Mouse (Mus musculus) 3T3-L1 (cell line): ENCODE measurements around the gene Tmprss13.

Experiments
- DNase-seq: peaks from one replicate; pipeline ENCODE4 v3.0.0-alpha.2; 2015; ENCODE audit warnings: low read depth, low spot score

The Tmprss13 gene

DNA sequence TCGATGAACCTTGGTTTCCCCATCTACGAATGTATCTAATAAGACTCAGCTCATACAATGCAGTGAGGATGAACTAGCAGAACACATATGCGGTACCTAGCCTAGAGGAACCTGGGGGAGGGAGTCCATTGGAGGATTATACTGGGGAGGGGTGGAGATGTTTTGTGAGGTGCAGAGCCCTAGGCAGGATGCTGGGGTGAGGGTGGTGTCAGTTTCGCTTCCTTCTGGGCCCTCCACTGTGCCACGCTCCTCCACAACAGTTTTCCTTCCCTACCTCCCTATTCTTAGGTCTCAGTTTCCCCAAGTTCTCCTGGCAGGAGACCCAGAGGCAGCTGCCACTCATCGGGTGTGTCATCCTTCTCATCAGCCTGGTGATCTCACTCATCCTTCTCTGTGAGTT lies 10.7 kb downstream of the Tmprss13 start:
- no peak for DNase-seq

DNA sequence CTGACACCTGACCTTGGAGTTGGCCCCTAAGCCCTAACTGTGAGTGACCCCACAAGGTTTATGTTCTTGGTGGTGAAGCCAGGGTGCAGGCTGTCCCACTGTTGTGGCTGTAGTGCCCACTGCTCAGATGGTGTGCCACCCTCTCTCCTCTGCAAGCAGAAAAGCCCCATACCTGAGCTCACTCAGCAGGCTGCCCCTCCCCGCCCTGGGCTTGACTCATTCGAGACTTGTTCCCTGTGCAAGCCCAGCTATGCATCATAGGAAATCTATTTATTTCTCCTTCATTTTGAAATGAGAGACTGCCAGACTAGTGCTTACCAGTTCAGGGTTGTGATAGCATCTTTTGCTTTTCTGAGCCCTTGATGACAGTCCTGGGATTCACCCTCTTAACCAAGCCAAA lies 18.5 kb downstream of the Tmprss13 start:
- no peak for DNase-seq

GRCm38 (mm10) chr9:45343066-45343465 lies 24.2 kb downstream of the Tmprss13 start:
- DNase-seq: no peak

DNA sequence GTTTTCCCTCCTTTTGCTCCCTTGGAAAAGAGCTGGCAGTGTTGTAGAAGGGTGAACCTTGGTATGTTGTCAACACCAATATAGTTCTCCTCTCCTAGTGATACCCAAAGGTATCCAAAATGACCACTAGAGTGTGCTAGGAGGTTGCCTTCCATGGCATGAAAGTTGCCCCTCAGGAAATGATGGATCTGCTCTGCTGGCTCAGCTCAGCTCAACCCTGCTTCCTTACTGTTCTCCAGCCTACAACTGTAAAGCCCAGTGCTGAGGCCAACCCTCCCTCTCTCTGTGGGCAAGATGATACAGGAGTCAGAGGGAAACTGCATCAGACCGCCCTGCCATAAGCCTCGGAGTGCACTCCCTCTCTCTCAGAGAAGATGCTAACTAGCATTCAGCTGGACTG lies 26.6 kb downstream of the Tmprss13 start:
- no peak for DNase-seq

DNA sequence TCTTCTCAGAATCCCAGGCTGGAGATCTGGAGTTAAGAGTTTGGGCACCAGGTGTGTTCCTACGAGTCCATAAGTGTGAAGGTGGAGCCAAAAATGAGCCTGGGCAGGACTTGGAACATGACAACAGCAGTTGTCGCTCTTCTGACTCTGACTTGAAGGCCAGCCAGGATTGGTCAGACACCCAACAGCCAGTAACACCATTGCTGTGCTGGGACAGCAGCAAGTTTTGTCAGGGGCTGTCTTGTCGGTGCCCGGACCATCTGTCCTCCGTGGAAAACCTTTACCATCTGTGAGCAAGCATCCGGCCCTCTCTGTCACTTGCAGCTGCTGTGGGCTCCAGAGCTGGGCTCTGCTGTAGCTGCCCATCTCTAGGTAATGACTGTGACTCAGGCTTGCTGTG lies 27.4 kb downstream of the Tmprss13 start:
- DNase-seq: no peak

DNA sequence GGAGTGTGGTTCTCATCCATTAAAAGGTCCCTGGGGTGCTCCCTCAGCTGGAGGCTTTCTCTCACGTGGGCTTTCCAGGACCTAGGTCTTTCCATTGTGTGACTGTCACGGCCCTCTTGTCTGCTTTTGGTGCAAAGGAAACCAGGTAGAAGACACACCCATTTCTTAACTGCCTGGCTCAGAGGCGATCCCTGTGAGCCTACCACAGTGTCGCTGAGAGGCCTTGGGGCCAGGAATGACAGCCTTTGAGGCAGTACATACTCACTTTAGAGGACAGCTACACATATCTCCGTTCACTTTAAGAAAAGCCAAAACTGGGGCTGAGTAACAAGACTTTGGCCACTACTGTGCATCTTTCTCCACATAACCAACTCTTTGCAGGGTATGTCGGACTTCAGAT lies 29.7 kb downstream of the Tmprss13 start:
- no peak for DNase-seq

GRCm38 (mm10) chr9:45349181-45349580 lies 30.3 kb downstream of the Tmprss13 start:
- DNase-seq: no peak

DNA sequence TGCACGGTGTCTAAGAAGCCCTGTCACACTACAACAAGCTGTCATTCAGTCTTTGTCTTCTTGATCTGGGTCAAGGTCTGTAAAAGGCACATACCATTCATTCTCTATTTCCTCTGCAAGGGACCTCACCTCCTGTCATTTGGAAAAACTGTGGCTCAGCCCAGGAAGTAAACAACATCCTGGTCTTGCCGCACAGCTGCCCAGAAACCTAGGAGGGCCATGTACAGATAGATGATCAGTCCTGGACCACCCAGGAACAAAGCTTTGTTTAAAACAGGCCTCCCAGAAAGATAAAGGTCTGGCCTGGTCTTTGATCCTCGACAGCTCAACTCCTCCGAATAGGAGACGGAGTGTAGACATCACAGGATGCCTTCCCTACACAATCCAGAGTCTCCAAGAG lies 31.0 kb downstream of the Tmprss13 start:
- DNase-seq: no peak

GRCm38 (mm10) chr9:45355192-45355591 lies 36.3 kb downstream of the Tmprss13 start:
- no peak for DNase-seq

GRCm38 (mm10) chr9:45358356-45358755 lies 39.5 kb downstream of the Tmprss13 start:
- DNase-seq: no peak

GRCm38 (mm10) chr9:45362051-45362461 lies 43.2 kb downstream of the Tmprss13 start:
- no peak for DNase-seq

GRCm38 (mm10) chr9:45363639-45364214 lies 44.8 kb downstream of the Tmprss13 start:
- no peak for DNase-seq

DNA sequence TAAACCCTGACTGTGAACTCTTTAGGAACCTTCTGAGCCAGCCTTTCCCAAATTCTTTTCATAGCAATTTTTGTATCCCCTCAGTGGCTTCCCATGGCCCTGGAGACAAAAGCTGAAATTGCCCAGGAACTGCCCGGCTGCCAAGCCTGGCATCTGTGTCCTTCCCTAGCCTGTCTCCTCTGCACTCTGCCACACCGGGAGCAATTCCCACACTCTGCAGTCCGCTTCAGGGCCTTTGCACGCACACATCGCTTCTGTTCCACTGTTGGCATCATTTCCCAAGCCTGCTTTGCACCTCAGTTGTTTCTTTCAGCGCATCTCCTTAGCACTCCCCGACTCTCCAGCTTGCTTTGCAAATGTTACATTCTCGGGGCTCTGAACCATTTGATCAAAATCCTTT lies 48.8 kb downstream of the Tmprss13 start:
- no peak for DNase-seq

GRCm38 (mm10) chr9:45368341-45368901 lies 49.5 kb downstream of the Tmprss13 start:
- no peak for DNase-seq

DNA sequence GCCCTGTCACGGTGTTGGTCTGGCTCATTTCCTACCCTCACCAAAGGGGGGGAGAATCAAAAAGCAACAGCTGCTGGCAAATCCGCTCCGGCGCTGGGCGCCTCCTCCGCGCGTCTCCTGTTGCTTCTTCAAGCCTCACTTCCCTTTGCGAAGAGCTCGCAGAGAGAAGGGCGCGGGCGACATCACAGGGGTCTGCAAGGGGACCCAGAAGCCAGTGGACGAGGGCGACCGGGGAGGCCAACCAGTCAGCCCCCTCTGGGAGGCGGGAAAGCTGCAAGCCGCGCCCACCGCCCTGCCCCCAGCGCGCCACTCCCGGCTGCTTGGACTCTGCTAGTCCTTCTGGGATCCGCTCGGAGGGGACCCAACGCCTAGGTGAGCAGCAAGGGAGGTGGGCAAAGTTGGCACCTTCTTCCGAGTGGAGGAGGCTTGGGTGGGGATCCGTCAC lies 51.2 kb downstream of the Tmprss13 start, which contains the start of gene Fxyd6:
Fxyd6 (plus strand) TSS at position 69 of the 445 bp plus-strand sequence.
- DNase-seq: no peak

DNA sequence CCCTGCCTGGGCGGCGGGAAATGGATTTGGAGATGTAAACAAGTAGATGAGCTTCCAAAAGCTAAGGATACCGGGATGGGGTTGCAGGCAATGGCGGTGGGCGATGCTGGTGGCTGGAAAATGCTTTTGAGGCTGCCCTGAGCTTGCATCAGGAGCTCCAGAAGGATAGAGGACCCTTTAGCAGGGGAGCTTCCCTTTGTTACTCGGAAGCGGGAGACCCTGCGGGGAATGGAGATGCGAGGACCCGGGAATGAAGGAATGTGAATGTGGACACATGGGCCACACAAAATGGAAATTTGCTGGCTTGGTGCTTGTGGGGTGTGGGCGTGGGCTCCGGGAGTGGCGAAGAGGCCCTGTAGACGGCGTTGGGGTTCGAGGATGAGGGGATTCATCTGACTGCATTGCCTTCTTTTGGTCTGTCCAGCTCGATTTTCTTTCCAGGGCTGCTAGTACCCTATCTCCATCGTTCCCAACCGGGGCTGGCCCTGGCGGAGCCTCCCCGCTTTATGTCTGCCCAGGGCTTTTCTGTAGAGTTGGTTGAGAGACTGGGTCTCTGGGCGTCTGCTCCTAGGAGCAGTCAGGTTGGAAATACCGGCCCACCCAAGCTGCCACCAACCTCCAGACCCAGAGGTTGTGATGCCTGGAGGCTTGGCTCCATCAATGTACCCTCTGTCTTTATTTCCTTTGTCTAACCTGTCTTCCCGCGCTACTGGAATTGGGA lies 51.9 kb downstream of the Tmprss13 start:
- DNase-seq: no peak

DNA sequence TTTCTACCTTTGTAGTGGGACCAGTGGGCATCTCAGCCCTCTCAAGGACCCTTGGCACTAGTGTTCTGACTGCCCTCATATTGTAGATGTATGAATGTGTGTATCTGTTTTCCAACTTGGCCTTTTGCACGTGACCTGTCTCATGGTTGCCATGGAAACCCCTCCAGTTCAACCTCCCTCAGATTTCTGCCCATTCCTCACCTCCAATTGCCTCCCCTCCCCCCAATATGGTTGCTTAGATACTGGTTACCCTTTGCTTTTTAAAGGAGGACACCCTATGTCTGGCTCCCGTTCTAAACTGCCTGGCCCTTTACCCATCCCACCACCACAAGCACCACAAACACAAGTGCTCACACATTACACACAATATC lies 52.4 kb downstream of the Tmprss13 start:
- DNase-seq: no peak

DNA sequence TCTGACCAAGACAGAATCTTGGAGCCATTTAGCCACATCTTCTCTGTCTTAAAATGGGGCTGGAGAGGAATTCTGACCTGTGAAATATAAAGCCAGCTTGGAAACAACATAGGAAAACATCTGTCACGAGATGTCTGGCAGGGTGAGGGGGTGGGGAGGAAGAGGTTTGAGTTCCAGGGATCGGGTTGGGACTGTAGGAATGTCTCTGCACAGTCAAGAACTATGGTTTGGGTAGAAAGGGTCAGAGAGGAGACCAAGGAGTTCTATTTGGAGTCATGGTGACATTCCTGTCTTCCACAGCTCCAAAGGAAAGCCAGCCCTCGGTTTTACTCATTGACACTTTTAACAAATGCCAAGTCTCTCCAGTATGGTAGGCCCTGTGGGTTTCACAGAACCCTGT lies 55.0 kb downstream of the Tmprss13 start:
- no peak for DNase-seq

DNA sequence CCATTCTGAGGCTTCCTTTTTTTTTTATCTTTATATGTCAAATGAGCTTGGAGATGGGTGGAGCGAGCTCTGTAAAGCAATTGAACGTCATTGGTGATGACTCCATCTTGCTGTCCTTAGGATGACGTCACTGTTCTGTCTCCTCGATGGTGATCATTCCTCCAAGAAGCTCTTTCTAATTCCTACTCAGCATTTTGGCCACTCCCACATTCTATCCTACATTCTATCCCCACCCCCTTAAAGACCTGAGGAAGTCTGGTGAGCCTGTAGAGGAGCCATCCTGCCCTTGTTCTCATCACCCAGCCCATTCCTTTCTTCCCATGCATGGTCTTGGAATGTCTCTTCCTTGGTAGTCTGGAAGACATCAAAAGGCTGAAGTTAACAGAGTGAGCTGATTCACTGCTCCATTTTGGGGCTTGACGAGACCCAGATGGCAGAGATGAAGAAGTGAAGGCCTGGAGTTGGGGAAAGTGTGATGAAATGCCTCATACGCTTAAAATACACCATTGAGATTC lies 56.1 kb downstream of the Tmprss13 start:
- DNase-seq: no peak

GRCm38 (mm10) chr9:45376427-45376826 lies 57.5 kb downstream of the Tmprss13 start:
- no peak for DNase-seq

GRCm38 (mm10) chr9:45376883-45377282 lies 58.0 kb downstream of the Tmprss13 start:
- DNase-seq: no peak

- no peak for DNase-seq
Measured at GRCm38 (mm10) chr9:45380411-45381251, 61.7 kb downstream of the Tmprss13 start.
